Mouse (Mus musculus) limb, embryonic 14.5 days (tissue): ENCODE results near the gene Sept5. TPM values are rescaled to one million over a fixed set of nuclear protein-coding genes. Genes with fewer than 3 reads are reported as not detected.
A peak's percentile ranks its signal among the peaks of the same experiment; 100 is the strongest.

Source experiments
- ATAC-seq: fragments of 200-750 bp; cut with Nextera tagmentation; 2 replicates; pipeline ENCODE4 v1.8.0; 2017; ENCODE audit warnings: low read depth, moderate number of reproducible peaks, moderate TSS enrichment; ENCODE audit not compliant: low FRiP score
- DNase-seq: peaks from one replicate; pipeline ENCODE4 v3.0.0-alpha.2; 2015; ENCODE audit warnings: low spot score
- H3K27ac ChIP-seq: fragments of 300-500 bp; sonication (generic); replicated peaks from 2 replicates; pipeline ENCODE4 v1.5.1; 2014; ENCODE audit warnings: low read depth, mild to moderate bottlenecking, low read length, moderate library complexity, mixed read lengths
- H3K27me3 ChIP-seq: fragments of 300-500 bp; sonication (generic); 2 replicates; pipeline ENCODE4 v1.6.1; 2014; ENCODE audit warnings: low read length, mixed read lengths; ENCODE audit not compliant: control insufficient read depth, insufficient read depth
- H3K36me3 ChIP-seq: fragments of 300-500 bp; sonication (generic); 2 replicates; pipeline ENCODE4 v1.6.1; 2014; ENCODE audit warnings: mild to moderate bottlenecking, low read length, moderate library complexity, mixed read lengths; ENCODE audit not compliant: control insufficient read depth, insufficient read depth
- H3K4me1 ChIP-seq: fragments of 300-500 bp; sonication (generic); 2 replicates; pipeline ENCODE4 v1.6.1; 2014; ENCODE audit warnings: antibody characterized with exemption, low read length, mixed read lengths; ENCODE audit not compliant: control insufficient read depth, insufficient read depth
- H3K4me2 ChIP-seq: fragments of 300-500 bp; sonication (generic); replicated peaks from 2 replicates; pipeline ENCODE4 v1.6.1; 2014; ENCODE audit warnings: low read depth, mild to moderate bottlenecking, low read length, moderate library complexity; ENCODE audit not compliant: severe bottlenecking
- H3K4me3 ChIP-seq: fragments of 300-500 bp; sonication (generic); replicated peaks from 2 replicates; pipeline ENCODE4 v1.5.1; 2014; ENCODE audit warnings: low read length
- H3K9ac ChIP-seq: fragments of 300-500 bp; sonication (generic); 2 replicates; pipeline ENCODE4 v1.6.1; 2014; ENCODE audit warnings: mild to moderate bottlenecking, low read depth, low read length, moderate library complexity; ENCODE audit not compliant: severe bottlenecking
- H3K9me3 ChIP-seq: fragments of 300-500 bp; sonication (generic); 2 replicates; pipeline ENCODE4 v1.6.1; 2016; ENCODE audit warnings: low read length; ENCODE audit not compliant: control insufficient read depth
- POLR2A ChIP-seq: fragments of 200-500 bp; IDR thresholded peaks from 2 replicates; pipeline ENCODE4 v1.8.0; 2012; ENCODE audit warnings: inconsistent platforms, mild to moderate bottlenecking, moderate library complexity, borderline replicate concordance; ENCODE audit not compliant: insufficient read depth, insufficient read length; ENCODE audit errors: extremely low read depth
- WGBS: fragments of 180-500 bp; shearing (Covaris S2); extraction: QIAGEN DNeasy Blood & Tissue Kit; methylation state at CpG from one replicate; pipeline ENCODE4 v1.1.7; 2014; 5-methylcytosine and 5-hydroxymethylcytosine counted together
- polyA plus RNA-seq, 2 experiments: library from polyadenylated mRNA; depleted of rRNA in 1 of 2; stranded (reverse) in 1 of 2; unstranded in 1 of 2; fragments of >200 nt; fragmentation: Nextera tagmentation in 1 of 2; extraction: Ambion mirVana in 1 of 2; gene quantifications; 2 replicates each; pipeline versions ENCODE4 v1.2.1 to v1.2.3; 2012 to 2014

Sept5 gene
- polyA plus RNA-seq, 2 experiments: 43.4 to 94.5 TPM

- no peak overlapping the region for H3K4me3 ChIP-seq
- peaks cover 14% of the 10 kb centered on the region for H3K4me1 ChIP-seq
- 48% methylated on average over 2 of the region's 2 CpGs for WGBS
- no peaks in the 10 kb centered on the region for H3K36me3 ChIP-seq
- no peak overlapping the region for H3K27ac ChIP-seq
- no peak overlapping the region for H3K4me2 ChIP-seq
- H3K9me3 ChIP-seq: no peaks in the 10 kb centered on the region
- no peak overlapping the region for H3K9ac ChIP-seq
- TF ChIP-seq POLR2A: no peak
- DNase-seq: no peak
- H3K27me3 ChIP-seq: no peaks in the 10 kb centered on the region
- ATAC-seq: no peak
Observed at GRCm38 (mm10) chr16:18632816-18633215, 3.1 kb upstream of the Sept5 start.

GRCm38 (mm10) chr16:18632059-18632458 lies 2.3 kb upstream of the Sept5 start:
- TF ChIP-seq POLR2A: no peak
- ATAC-seq (no peak), DNase-seq (no peak)
- Histone ChIP-seq H3K9ac (no peak overlapping the region), H3K27me3 (no peaks in the 10 kb centered on the region), H3K9me3 (no peaks in the 10 kb centered on the region), H3K4me3 (no peak overlapping the region), H3K4me1 (peaks cover 22% of the 10 kb centered on the region), H3K4me2 (no peak overlapping the region), H3K36me3 (no peaks in the 10 kb centered on the region), H3K27ac (no peak overlapping the region)
- 56% methylated on average over 3 of the region's 3 CpGs for WGBS

- no peaks in the 10 kb centered on the region for H3K9me3 ChIP-seq
- WGBS: 61% methylated on average over 7 of the region's 7 CpGs
- TF ChIP-seq POLR2A: no peak
- no peaks in the 10 kb centered on the region for H3K27me3 ChIP-seq
- no peak overlapping the region for H3K4me3 ChIP-seq
- H3K4me2 ChIP-seq: no peak overlapping the region
- H3K4me1 ChIP-seq: peaks cover 25% of the 10 kb centered on the region
- DNase-seq: no peak
- no peak overlapping the region for H3K9ac ChIP-seq
- no peak for ATAC-seq
- H3K36me3 ChIP-seq: no peaks in the 10 kb centered on the region
- H3K27ac ChIP-seq: no peak overlapping the region
Observed at GRCm38 (mm10) chr16:18631141-18631540, 1.4 kb upstream of the Sept5 start.

GRCm38 (mm10) chr16:18630291-18630690 lies 537 bp upstream of the Sept5 start:
- H3K27me3 ChIP-seq: peaks cover 7% of the 10 kb centered on the region
- H3K4me2 ChIP-seq: peak overlapping the region; percentile 70
- 38% methylated on average over 5 of the region's 5 CpGs for WGBS
- no peaks in the 10 kb centered on the region for H3K9me3 ChIP-seq
- ATAC-seq (no peak), DNase-seq (no peak)
- H3K27ac ChIP-seq: no peak overlapping the region
- H3K4me3 ChIP-seq: peak overlapping the region; percentile 83
- H3K9ac ChIP-seq: peak overlapping the region; percentile 86
- peaks cover 29% of the 10 kb centered on the region for H3K4me1 ChIP-seq
- 0 out of 2 replicates have a peak, but pooled peaks cover 3% of the 10 kb centered on the region for H3K36me3 ChIP-seq
- TF ChIP-seq POLR2A: no peak

GRCm38 (mm10) chr16:18628948-18629340 lies 810 bp downstream of the Sept5 start:
- H3K9me3 ChIP-seq: no peaks in the 10 kb centered on the region
- H3K27ac ChIP-seq: no peak overlapping the region
- H3K4me2 ChIP-seq: peak overlapping the region; percentile 70
- H3K4me1 ChIP-seq: peaks cover 29% of the 10 kb centered on the region
- 24% methylated on average over 2 of the region's 2 CpGs for WGBS
- no peak for ATAC-seq
- no peak for DNase-seq
- H3K9ac ChIP-seq: peak overlapping the region; percentile 86
- no peak for TF ChIP-seq POLR2A
- H3K36me3 ChIP-seq: peaks cover 16% of the 10 kb centered on the region
- peak overlapping the region; percentile 83 for H3K4me3 ChIP-seq
- H3K27me3 ChIP-seq: peaks cover 21% of the 10 kb centered on the region
